Mouse (Mus musculus): Measurements from ENCODE around the gene Bhlha15.

Gene Bhlha15

DNA sequence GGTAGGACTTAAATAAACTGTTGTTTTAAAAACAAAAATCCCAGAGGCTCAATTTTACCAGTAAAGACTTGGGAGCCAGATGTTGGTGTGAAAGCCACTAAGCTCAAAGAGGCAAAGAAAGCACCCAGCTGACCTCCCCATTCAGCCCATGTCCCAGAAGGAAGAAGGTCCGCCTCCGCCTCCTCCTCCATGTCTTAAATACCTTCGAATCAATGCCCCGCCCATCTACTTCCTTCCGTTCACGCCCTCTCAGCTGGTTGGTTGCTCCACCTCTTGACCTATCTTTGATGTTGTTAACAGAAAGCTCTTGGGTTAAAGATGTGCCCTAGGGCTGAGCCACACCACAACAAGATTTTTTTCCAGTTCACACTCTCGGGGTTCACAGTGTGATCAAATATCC lies 40.1 kb downstream of the Bhlha15 start:
- DNase-seq (ENCODE audit: extremely low spot score, low read depth, low spot score): no peak

- no peak for DNase-seq (ENCODE audit: extremely low spot score, low read depth, low spot score)
Measured at GRCm38 (mm10) chr5:144231410-144231809, 41.3 kb downstream of the Bhlha15 start.

- DNase-seq (ENCODE audit: extremely low spot score, low read depth, low spot score): no peak
Measured at GRCm38 (mm10) chr5:144232531-144232930, 42.4 kb downstream of the Bhlha15 start.

- no peak for DNase-seq (ENCODE audit: extremely low spot score, low read depth, low spot score)
Measured at GRCm38 (mm10) chr5:144234222-144234621, 44.1 kb downstream of the Bhlha15 start.

DNA sequence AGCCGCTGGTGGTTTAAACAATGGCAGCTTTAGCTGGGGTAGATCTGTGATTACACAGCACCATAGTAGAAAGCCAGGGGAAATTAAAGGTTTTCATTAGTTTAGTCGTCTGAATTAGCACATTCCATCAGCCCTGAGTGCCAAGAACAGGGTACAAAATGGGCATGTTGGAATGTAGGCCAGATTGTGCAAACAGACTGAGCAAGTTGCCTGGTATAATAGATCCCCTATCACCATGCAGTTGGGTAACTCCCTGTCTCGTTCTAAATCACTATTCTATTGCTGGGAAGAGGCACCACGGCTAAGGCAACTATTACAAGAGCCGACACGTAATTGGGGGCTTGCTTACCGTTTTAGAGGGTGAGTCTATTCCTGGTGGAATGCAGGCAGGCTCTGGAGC lies 44.6 kb downstream of the Bhlha15 start:
- DNase-seq (ENCODE audit: extremely low spot score, low read depth, low spot score): no peak

DNA sequence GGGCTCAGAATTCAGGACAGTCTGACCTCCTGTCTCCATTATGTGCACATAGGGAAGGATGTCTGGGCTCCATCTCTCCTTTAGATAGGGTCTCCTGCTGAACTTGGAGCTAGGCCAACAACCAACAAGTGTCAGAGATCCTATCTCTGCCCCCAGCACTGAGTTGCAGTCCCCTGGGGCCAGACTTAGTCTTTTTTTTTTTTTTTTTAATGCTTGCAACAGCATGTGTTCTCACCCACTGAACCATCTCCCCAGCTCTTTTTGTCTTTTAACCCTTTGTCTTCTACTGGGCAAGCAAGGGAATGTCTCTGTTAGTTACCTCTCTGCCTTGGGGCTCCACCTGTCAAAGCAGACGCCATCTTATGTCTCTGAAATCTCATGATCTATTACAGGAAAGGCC lies 48.9 kb downstream of the Bhlha15 start:
- DNase-seq (ENCODE audit: extremely low spot score, low read depth, low spot score): no peak

Data from hindlimb bud, embryonic 11.5 days (tissue).